Mouse (Mus musculus) stomach, embryonic 16.5 days (tissue): ENCODE results near the gene Slc25a18. TPM values are rescaled to one million over a fixed set of nuclear protein-coding genes. Genes with fewer than 3 reads are reported as not detected.
"Not testable (repeated sequence)": the region's sequence is repeated elsewhere in the genome, so short reads cannot be mapped to it uniquely, and the experiment has no call there.

Source experiments
- ATAC-seq: fragments of 200-750 bp; cut with Nextera tagmentation; 2 replicates; pipeline ENCODE4 v1.8.0; 2017; ENCODE audit warnings: moderate number of reproducible peaks, moderate TSS enrichment; ENCODE audit not compliant: insufficient read depth, low FRiP score
- H3K27ac ChIP-seq: fragments of 300-500 bp; sonication (generic); 2 replicates; pipeline ENCODE4 v1.5.1; 2014; ENCODE audit warnings: low read length
- H3K27me3 ChIP-seq: fragments of 300-500 bp; sonication (generic); 2 replicates; pipeline ENCODE4 v1.6.1; 2014; ENCODE audit warnings: low read length, control low read depth, mixed read lengths; ENCODE audit not compliant: control insufficient read depth, insufficient read depth
- H3K36me3 ChIP-seq: fragments of 300-500 bp; sonication (generic); 2 replicates; pipeline ENCODE4 v1.6.1; 2014; ENCODE audit warnings: low read length; ENCODE audit not compliant: control insufficient read depth, insufficient read depth
- H3K4me1 ChIP-seq: fragments of 300-500 bp; sonication (generic); 2 replicates; pipeline ENCODE4 v1.6.1; 2014; ENCODE audit warnings: low read length, control low read depth, mixed read lengths; ENCODE audit not compliant: control insufficient read depth, insufficient read depth
- H3K4me2 ChIP-seq: fragments of 300-500 bp; sonication (generic); 2 replicates; pipeline ENCODE4 v1.6.1; 2014; ENCODE audit warnings: low read depth, low read length, mixed read lengths
- H3K4me3 ChIP-seq: fragments of 300-500 bp; sonication (generic); replicated peaks from 2 replicates; pipeline ENCODE4 v1.5.1; 2014; ENCODE audit warnings: mild to moderate bottlenecking, low read length
- H3K9ac ChIP-seq: fragments of 300-500 bp; sonication (generic); 2 replicates; pipeline ENCODE4 v1.6.1; 2014; ENCODE audit warnings: low read length
- H3K9me3 ChIP-seq: fragments of 300-500 bp; sonication (generic); replicated peaks from 2 replicates; pipeline ENCODE4 v1.6.1; 2016; ENCODE audit warnings: low read length, control low read depth; ENCODE audit not compliant: control insufficient read depth
- WGBS: fragments of 180-500 bp; shearing (Covaris S2); extraction: QIAGEN DNeasy Blood & Tissue Kit; methylation state at CpG from one replicate; pipeline ENCODE4 v1.1.7; 2014; 5-methylcytosine and 5-hydroxymethylcytosine counted together
- polyA plus RNA-seq: library from polyadenylated mRNA; unstranded; fragments of >200 nt; fragmentation: Nextera tagmentation; extraction: Ambion mirVana; gene quantifications from 2 replicates; pipeline ENCODE4 v1.2.1, GENCODE M21; 2015

Gene Slc25a18
- polyA plus RNA-seq, 1 experiment from 2014 or later, result 0.09 TPM

GRCm38 (mm10) chr6:120811999-120812398 is 38.6 kb downstream of the Slc25a18 start:
- WGBS, result 88% methylated on average over 6 of the region's 10 CpGs
- peaks cover 11% of the 10 kb centered on the region for H3K36me3 ChIP-seq
- not testable (repeated sequence) for H3K27me3 ChIP-seq, H3K27ac ChIP-seq, H3K4me1 ChIP-seq, H3K4me2 ChIP-seq, H3K4me3 ChIP-seq, H3K9ac ChIP-seq, H3K9me3 ChIP-seq, ATAC-seq

DNA sequence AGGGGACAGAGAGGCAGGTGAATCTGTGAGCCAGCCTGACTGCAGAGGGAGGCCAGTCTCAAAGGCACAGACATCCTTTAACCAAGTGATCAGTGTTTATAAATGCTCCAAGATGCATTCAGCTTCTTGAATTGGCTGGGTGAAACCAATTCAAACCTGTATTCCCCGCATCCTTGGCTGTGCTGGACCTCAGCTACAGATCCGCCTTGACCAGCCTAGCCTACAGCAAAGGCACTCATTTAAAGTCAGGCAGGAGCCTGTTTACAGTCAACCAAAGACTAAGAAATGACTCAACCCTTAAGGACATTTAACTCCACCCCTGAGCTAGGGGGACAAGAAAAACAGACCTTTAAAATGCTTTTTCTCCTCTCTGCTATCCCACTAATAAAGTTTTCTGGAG is 45.9 kb downstream of the Slc25a18 start:
- 91% methylated on average over 2 of the region's 2 CpGs for WGBS
- H3K9ac ChIP-seq, result no peak overlapping the region
- H3K27me3 ChIP-seq, result no peaks in the 10 kb centered on the region
- H3K9me3 ChIP-seq, result no peaks in the 10 kb centered on the region
- no peak overlapping the region for H3K27ac ChIP-seq
- H3K4me1 ChIP-seq, result peaks cover 6% of the 10 kb centered on the region
- H3K36me3 ChIP-seq, result peaks cover 16% of the 10 kb centered on the region
- ATAC-seq, result no peak
- no peak overlapping the region for H3K4me3 ChIP-seq
- no peak overlapping the region for H3K4me2 ChIP-seq

DNA sequence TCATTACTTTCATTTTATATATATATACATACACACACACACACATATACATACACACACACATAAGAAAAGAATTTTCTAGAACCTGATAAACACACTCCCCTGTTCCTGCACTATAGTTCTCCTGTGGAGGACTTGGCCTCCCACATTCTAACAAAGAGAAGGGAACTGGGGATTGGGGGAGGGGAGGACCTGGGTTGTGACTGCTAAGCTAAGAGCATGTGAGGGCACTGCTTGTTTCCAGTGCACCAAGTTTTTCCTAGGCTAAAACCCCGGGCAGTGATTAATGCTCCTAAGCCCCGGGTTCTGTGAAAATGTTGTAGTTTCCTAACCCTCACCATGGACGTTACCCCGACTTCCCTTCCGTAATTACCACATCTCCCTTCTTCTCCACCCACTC is 46.8 kb downstream of the Slc25a18 start:
- peak overlapping the region; percentile 24; the same call in 1 of the 2 replicates for H3K4me2 ChIP-seq

GRCm38 (mm10) chr6:120820941-120821340 is 47.6 kb downstream of the Slc25a18 start:
- no peak overlapping the region for H3K9ac ChIP-seq
- H3K36me3 ChIP-seq, result peaks cover 16% of the 10 kb centered on the region
- H3K27me3 ChIP-seq, result no peaks in the 10 kb centered on the region
- H3K9me3 ChIP-seq, result no peaks in the 10 kb centered on the region
- H3K4me1 ChIP-seq, result peaks cover 6% of the 10 kb centered on the region
- no peak overlapping the region for H3K27ac ChIP-seq
- WGBS, result 75% methylated on average over 1 of the region's 1 CpGs
- peak overlapping the region; percentile 99; the same call in 1 of the 2 replicates for H3K4me3 ChIP-seq
- H3K4me2 ChIP-seq, result peak overlapping the region; percentile 70
- no peak for ATAC-seq

More for the DNA sequence above, 46.8 kb downstream of the Slc25a18 start:
- Histone ChIP-seq H3K27ac (no peak overlapping the region), H3K4me1 (peaks cover 6% of the 10 kb centered on the region), H3K4me3 (no peak overlapping the region), H3K9ac (no peak overlapping the region), H3K27me3 (no peaks in the 10 kb centered on the region), H3K9me3 (no peaks in the 10 kb centered on the region), H3K36me3 (peaks cover 16% of the 10 kb centered on the region)
- no peak for ATAC-seq
- WGBS, result 79% methylated on average over 5 of the region's 5 CpGs

DNA sequence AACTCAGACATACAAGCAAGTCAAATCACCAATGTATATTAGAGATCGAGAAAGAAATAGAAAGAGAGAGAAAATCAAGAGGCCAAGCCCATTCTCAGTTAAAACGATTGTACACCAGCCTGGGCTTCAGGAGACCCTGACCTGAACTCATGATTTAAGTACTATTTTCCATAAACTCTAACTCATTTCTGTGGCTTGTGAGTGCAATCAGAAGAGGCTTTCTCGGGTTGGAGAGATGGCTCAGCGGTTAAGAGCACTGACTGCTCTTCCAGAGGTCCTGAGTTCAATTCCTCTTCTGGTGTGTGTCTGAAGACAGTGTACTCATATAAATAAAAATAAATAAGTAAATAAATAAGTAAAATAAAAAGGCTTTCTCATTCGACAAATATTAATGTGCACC is 48.3 kb downstream of the Slc25a18 start:
- no peak for ATAC-seq

GRCm38 (mm10) chr6:120822307-120822928 is 49.0 kb downstream of the Slc25a18 start, which contains the start of gene Atp6v1e1:
TSS of gene Atp6v1e1 (minus strand) at chr6:120822793.
- WGBS, result under 1% methylated on average over 41 of the region's 41 CpGs
- Histone ChIP-seq H3K27ac (peak within 1 kb of the TSS; percentile 95), H3K4me3 (peak within 1 kb of the TSS; percentile 99), H3K27me3 (no peaks in the 10 kb centered on the region), H3K9ac (peak within 1 kb of the TSS; percentile 90), H3K4me1 (peaks cover 6% of the 10 kb centered on the region), H3K4me2 (peak within 1 kb of the TSS; percentile 70), H3K36me3 (peaks cover 13% of the 10 kb centered on the region), H3K9me3 (no peaks in the 10 kb centered on the region)
- peak; percentile 97 for ATAC-seq

More for the DNA sequence above, 48.3 kb downstream of the Slc25a18 start:
- 45% methylated on average over 5 of the region's 5 CpGs for WGBS
- Histone ChIP-seq H3K36me3 (peaks cover 16% of the 10 kb centered on the region), H3K27ac (peak overlapping the region; percentile 95; the same call in 1 of the 2 replicates), H3K4me3 (peak overlapping the region; percentile 99), H3K4me2 (peak overlapping the region; percentile 70), H3K4me1 (peaks cover 6% of the 10 kb centered on the region), H3K9me3 (no peaks in the 10 kb centered on the region), H3K9ac (peak overlapping the region; percentile 90), H3K27me3 (no peaks in the 10 kb centered on the region)

DNA sequence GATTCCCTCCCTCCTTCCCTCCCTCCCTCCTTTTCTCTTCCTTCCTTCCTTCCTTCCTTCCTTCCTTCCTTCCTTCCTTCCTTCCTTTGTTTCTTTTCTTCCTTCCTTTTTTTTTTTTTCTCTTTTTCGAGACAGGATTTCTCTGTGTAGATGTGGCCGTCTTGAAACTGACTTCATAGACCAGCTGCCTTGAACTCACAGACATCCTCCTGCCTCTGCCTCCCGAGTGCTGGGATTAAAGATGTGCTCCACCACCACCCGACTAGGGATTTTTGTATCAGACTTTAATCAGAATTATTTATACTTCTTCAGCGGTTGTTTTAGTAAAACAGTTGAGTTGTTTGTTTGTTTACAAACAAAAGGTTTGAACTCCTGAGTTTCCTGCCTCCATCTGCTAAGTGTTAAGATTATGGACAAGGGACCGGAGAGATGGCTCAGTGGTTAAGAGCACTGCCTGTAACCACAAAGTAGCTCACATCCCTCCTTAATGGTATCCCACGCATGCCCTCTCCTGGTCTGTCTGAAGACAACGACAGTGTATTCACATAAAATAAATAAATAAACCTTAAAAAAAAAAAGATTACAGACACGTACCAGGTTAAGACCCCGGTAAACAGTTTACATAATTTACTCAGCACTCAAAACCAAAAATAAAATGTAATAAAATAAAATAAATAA is 49.7 kb downstream of the Slc25a18 start:
- Histone ChIP-seq H3K9ac (no peak overlapping the region), H3K4me3 (peak overlapping the region; percentile 99), H3K27ac (peak overlapping the region; percentile 27; the same call in 1 of the 2 replicates), H3K9me3 (no peaks in the 10 kb centered on the region), H3K4me1 (peaks cover 6% of the 10 kb centered on the region), H3K4me2 (peak overlapping the region; percentile 48), H3K36me3 (peaks cover 7% of the 10 kb centered on the region), H3K27me3 (no peaks in the 10 kb centered on the region)
- ATAC-seq, result no peak
- 65% methylated on average over 10 of the region's 10 CpGs for WGBS

DNA sequence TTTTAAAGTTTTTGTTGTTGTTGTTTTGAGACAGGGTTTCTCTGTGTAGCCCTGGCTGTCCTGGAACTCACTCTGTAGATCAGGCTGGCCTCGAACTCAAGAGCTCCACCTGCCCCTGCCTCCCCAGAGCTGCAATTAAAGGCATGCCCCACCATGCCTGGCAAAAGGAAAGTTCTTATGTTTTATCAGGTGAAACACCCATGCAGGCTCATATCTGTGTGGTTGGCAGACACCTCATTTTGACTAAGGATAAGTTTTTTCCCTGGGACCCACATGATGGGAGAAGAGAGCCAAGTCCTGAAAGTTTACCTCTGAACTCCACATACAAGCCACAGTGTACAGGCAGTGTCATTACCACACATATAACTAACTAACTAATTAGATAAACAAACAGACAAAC is 56.7 kb downstream of the Slc25a18 start:
- H3K27me3 ChIP-seq, result no peaks in the 10 kb centered on the region
- no peaks in the 10 kb centered on the region for H3K9me3 ChIP-seq
- ATAC-seq, result no peak
- H3K36me3 ChIP-seq, result no peaks in the 10 kb centered on the region
- H3K4me3 ChIP-seq, result no peak overlapping the region
- no peak overlapping the region for H3K27ac ChIP-seq
- 65% methylated on average over 1 of the region's 1 CpGs for WGBS
- peaks cover 4% of the 10 kb centered on the region; the same call in 1 of the 2 replicates for H3K4me1 ChIP-seq
- H3K4me2 ChIP-seq, result no peak overlapping the region
- no peak overlapping the region for H3K9ac ChIP-seq

GRCm38 (mm10) chr6:120830866-120831608 is 57.7 kb downstream of the Slc25a18 start:
- Histone ChIP-seq H3K27me3 (no peaks in the 10 kb centered on the region), H3K4me3 (no peak overlapping the region), H3K36me3 (no peaks in the 10 kb centered on the region), H3K9me3 (no peaks in the 10 kb centered on the region), H3K27ac (peak overlapping the region; percentile 33; the same call in 1 of the 2 replicates), H3K4me1 (peaks cover 9% of the 10 kb centered on the region), H3K9ac (no peak overlapping the region), H3K4me2 (no peak overlapping the region)
- 43% methylated on average over 4 of the region's 4 CpGs for WGBS
- ATAC-seq, result no peak
